In genomic region chr5:83695383-83695782, GRCm38 (mm10) we compare ENCODE assay signal across 18 mouse cellular contexts.
"Had no signal": no experiment of that assay in that cellular context is flagged by ENCODE, and none has a peak within 500 bp of the region (broad histone marks: within the 10 kb centered on the region; RNA-seq: fewer than 3 reads in every experiment).

No protein-coding gene starts in this region.

- DNase-seq: liver, postnatal 0 days; lung, adult 2 months; lung, postnatal 14 days; lung, postnatal 36 days; right cerebral cortex, postnatal 14 days; thymus, adult 2 months; thymus, postnatal 25 days; thymus, postnatal 4 days had no signal

- H3K36me3 ChIP-seq: liver, embryonic 15.5 days; lung, embryonic 15.5 days; midbrain, embryonic 13.5 days; neural tube, embryonic 13.5 days; stomach, embryonic 15.5 days had no signal

- H3K4me3 ChIP-seq: liver, embryonic 15.5 days; lung, embryonic 15.5 days; megakaryocyte, embryonic 14.5 days; midbrain, embryonic 13.5 days; neural tube, embryonic 13.5 days; stomach, embryonic 15.5 days had no signal

- H3K9me3 ChIP-seq: liver, embryonic 15.5 days; lung, embryonic 15.5 days; megakaryocyte, embryonic 14.5 days; midbrain, embryonic 13.5 days; neural tube, embryonic 13.5 days; stomach, embryonic 15.5 days had no signal

- H3K4me2 ChIP-seq: liver, embryonic 15.5 days; lung, embryonic 15.5 days; midbrain, embryonic 11.5 days; midbrain, embryonic 13.5 days; neural tube, embryonic 13.5 days; stomach, embryonic 15.5 days had no signal

- H3K4me1 ChIP-seq: liver, embryonic 15.5 days; lung, embryonic 15.5 days; megakaryocyte, embryonic 14.5 days; midbrain, embryonic 13.5 days; neural tube, embryonic 13.5 days; stomach, embryonic 15.5 days had no signal

- H3K9ac ChIP-seq: liver, embryonic 15.5 days; liver, postnatal 0 days; lung, embryonic 15.5 days; midbrain, embryonic 13.5 days; neural tube, embryonic 13.5 days; stomach, embryonic 15.5 days had no signal

- H3K27ac ChIP-seq: liver, embryonic 15.5 days; lung, embryonic 15.5 days; macrophage; midbrain, embryonic 13.5 days; neural tube, embryonic 13.5 days; stomach, embryonic 15.5 days; stomach, postnatal 0 days had no signal

- ATAC-seq: liver, postnatal 0 days; lung, postnatal 0 days; midbrain, embryonic 13.5 days had no signal

- H3K27me3 ChIP-seq: liver, embryonic 15.5 days; lung, embryonic 15.5 days; megakaryocyte, embryonic 14.5 days; midbrain, embryonic 13.5 days; neural tube, embryonic 13.5 days; stomach, embryonic 15.5 days had no signal
